Mouse (Mus musculus): ENCODE measurements around the gene Tpm3. TPM values are rescaled to one million over a fixed set of nuclear protein-coding genes. Genes with fewer than 3 reads are reported as not detected.

The Tpm3 gene
- polyA plus RNA-seq, 1 experiment from 2014 or later: 242 TPM

- ATAC-seq (ENCODE audit: insufficient number of reproducible peaks, insufficient read depth, low FRiP score, low read depth): no peak
- no peak overlapping the region for H3K4me3 ChIP-seq (ENCODE audit: control insufficient read depth in 1 of 2, insufficient read depth in 1 of 2, low read depth in 1 of 2, low read length in 2 of 2)
- 68% methylated on average over 6 of the region's 6 CpGs for whole genome bisulfite sequencing
- H3K36me3 ChIP-seq (ENCODE audit: control insufficient read depth, insufficient read depth, low read length): peaks cover 43% of the 10 kb centered on the region
- no peaks in the 10 kb centered on the region for H3K27me3 ChIP-seq (ENCODE audit: control insufficient read depth, insufficient read depth, low read length)
- H3K4me2 ChIP-seq (ENCODE audit: low read length): peak overlapping the region; percentile 12
- no peak overlapping the region for H3K9ac ChIP-seq (ENCODE audit: low read length)
- H3K9me3 ChIP-seq (ENCODE audit: control insufficient read depth, low read length): no peaks in the 10 kb centered on the region
- peak overlapping the region in 1 of 2 experiments; percentile 99; a peak in 2 of 4 replicates for H3K27ac ChIP-seq (replicated peaks in 1 of 2; ENCODE audit: control insufficient read depth in 1 of 2, insufficient read depth in 1 of 2, low read depth in 2 of 2, low read length in 2 of 2)
- H3K4me1 ChIP-seq (ENCODE audit: control insufficient read depth in 2 of 2, insufficient read depth in 2 of 2, low read length in 2 of 2): peaks cover 30 to 49% of the 10 kb centered on the region in 2 experiments
Measured at GRCm38 (mm10) chr3:90085281-90085680, 12.8 kb downstream of the Tpm3 start.

- Histone ChIP-seq H3K4me2 (ENCODE audit: low read length) (no peak overlapping the region), H3K4me3 (ENCODE audit: control insufficient read depth in 1 of 2, insufficient read depth in 1 of 2, low read depth in 1 of 2, low read length in 2 of 2) (no peak overlapping the region), H3K4me1 (ENCODE audit: control insufficient read depth in 2 of 2, insufficient read depth in 2 of 2, low read length in 2 of 2) (peaks cover 30 to 47% of the 10 kb centered on the region in 2 experiments), H3K27ac (replicated peaks in 1 of 2; ENCODE audit: control insufficient read depth in 1 of 2, insufficient read depth in 1 of 2, low read depth in 2 of 2, low read length in 2 of 2) (no peak overlapping the region), H3K9me3 (ENCODE audit: control insufficient read depth, low read length) (no peaks in the 10 kb centered on the region), H3K9ac (ENCODE audit: low read length) (no peak overlapping the region), H3K36me3 (ENCODE audit: control insufficient read depth, insufficient read depth, low read length) (peaks cover 51% of the 10 kb centered on the region), H3K27me3 (ENCODE audit: control insufficient read depth, insufficient read depth, low read length) (no peaks in the 10 kb centered on the region)
- ATAC-seq (ENCODE audit: insufficient number of reproducible peaks, insufficient read depth, low FRiP score, low read depth): no peak
- WGBS: 75% methylated on average over 5 of the region's 5 CpGs
Measured at GRCm38 (mm10) chr3:90086068-90086467, 13.6 kb downstream of the Tpm3 start.

GRCm38 (mm10) chr3:90088617-90089016 is 16.2 kb downstream of the Tpm3 start:
- H3K9ac ChIP-seq (ENCODE audit: low read length): no peak overlapping the region
- no peak overlapping the region for H3K27ac ChIP-seq (replicated peaks in 1 of 2; ENCODE audit: control insufficient read depth in 1 of 2, insufficient read depth in 1 of 2, low read depth in 2 of 2, low read length in 2 of 2)
- no peaks in the 10 kb centered on the region for H3K27me3 ChIP-seq (ENCODE audit: control insufficient read depth, insufficient read depth, low read length)
- peaks cover 13 to 21% of the 10 kb centered on the region in 2 experiments for H3K4me1 ChIP-seq (ENCODE audit: control insufficient read depth in 2 of 2, insufficient read depth in 2 of 2, low read length in 2 of 2)
- H3K4me2 ChIP-seq (ENCODE audit: low read length): no peak overlapping the region
- H3K4me3 ChIP-seq (ENCODE audit: control insufficient read depth in 1 of 2, insufficient read depth in 1 of 2, low read depth in 1 of 2, low read length in 2 of 2): no peak overlapping the region
- H3K36me3 ChIP-seq (ENCODE audit: control insufficient read depth, insufficient read depth, low read length): peaks cover 75% of the 10 kb centered on the region
- no peak for ATAC-seq (ENCODE audit: insufficient number of reproducible peaks, insufficient read depth, low FRiP score, low read depth)
- H3K9me3 ChIP-seq (ENCODE audit: control insufficient read depth, low read length): no peaks in the 10 kb centered on the region
- 76% methylated on average over 2 of the region's 2 CpGs for WGBS

- H3K27me3 ChIP-seq (ENCODE audit: control insufficient read depth, insufficient read depth, low read length): no peaks in the 10 kb centered on the region
- no peak overlapping the region for H3K27ac ChIP-seq (replicated peaks in 1 of 2; ENCODE audit: control insufficient read depth in 1 of 2, insufficient read depth in 1 of 2, low read depth in 2 of 2, low read length in 2 of 2)
- H3K4me2 ChIP-seq (ENCODE audit: low read length): no peak overlapping the region
- no peak for ATAC-seq (ENCODE audit: insufficient number of reproducible peaks, insufficient read depth, low FRiP score, low read depth)
- WGBS: 64% methylated on average over 6 of the region's 6 CpGs
- H3K36me3 ChIP-seq (ENCODE audit: control insufficient read depth, insufficient read depth, low read length): peaks cover 97% of the 10 kb centered on the region
- peaks cover 0 to 5% of the 10 kb centered on the region in 2 experiments; a peak in 1 of 4 replicates for H3K4me1 ChIP-seq (ENCODE audit: control insufficient read depth in 2 of 2, insufficient read depth in 2 of 2, low read length in 2 of 2)
- H3K4me3 ChIP-seq (ENCODE audit: control insufficient read depth in 1 of 2, insufficient read depth in 1 of 2, low read depth in 1 of 2, low read length in 2 of 2): no peak overlapping the region
- H3K9ac ChIP-seq (ENCODE audit: low read length): no peak overlapping the region
- no peaks in the 10 kb centered on the region for H3K9me3 ChIP-seq (ENCODE audit: control insufficient read depth, low read length)
Measured at GRCm38 (mm10) chr3:90090892-90091291, 18.4 kb downstream of the Tpm3 start.

- 69% methylated on average over 3 of the region's 3 CpGs for WGBS
- peaks cover 90% of the 10 kb centered on the region for H3K36me3 ChIP-seq (ENCODE audit: control insufficient read depth, insufficient read depth, low read length)
- ATAC-seq (ENCODE audit: insufficient number of reproducible peaks, insufficient read depth, low FRiP score, low read depth): no peak
Measured at GRCm38 (mm10) chr3:90094453-90094852, 22.0 kb downstream of the Tpm3 start.

GRCm38 (mm10) chr3:90097928-90098327 is 25.5 kb downstream of the Tpm3 start:
- Histone ChIP-seq H3K4me3 (ENCODE audit: control insufficient read depth in 1 of 2, insufficient read depth in 1 of 2, low read depth in 1 of 2, low read length in 2 of 2) (no peak overlapping the region), H3K27ac (replicated peaks in 1 of 2; ENCODE audit: control insufficient read depth in 1 of 2, insufficient read depth in 1 of 2, low read depth in 2 of 2, low read length in 2 of 2) (no peak overlapping the region), H3K36me3 (ENCODE audit: control insufficient read depth, insufficient read depth, low read length) (peaks cover 71% of the 10 kb centered on the region), H3K27me3 (ENCODE audit: control insufficient read depth, insufficient read depth, low read length) (no peaks in the 10 kb centered on the region), H3K4me1 (ENCODE audit: control insufficient read depth in 2 of 2, insufficient read depth in 2 of 2, low read length in 2 of 2) (peaks cover 0 to 5% of the 10 kb centered on the region in 2 experiments; a peak in 1 of 4 replicates), H3K9ac (ENCODE audit: low read length) (no peak overlapping the region), H3K4me2 (ENCODE audit: low read length) (no peak overlapping the region), H3K9me3 (ENCODE audit: control insufficient read depth, low read length) (no peaks in the 10 kb centered on the region)
- ATAC-seq (ENCODE audit: insufficient number of reproducible peaks, insufficient read depth, low FRiP score, low read depth): no peak
- 84% methylated on average over 5 of the region's 5 CpGs for WGBS

More at GRCm38 (mm10) chr3:90094453-90094852, 22.0 kb downstream of the Tpm3 start:
- Histone ChIP-seq H3K4me2 (ENCODE audit: low read length) (no peak overlapping the region), H3K27ac (replicated peaks in 1 of 2; ENCODE audit: control insufficient read depth in 1 of 2, insufficient read depth in 1 of 2, low read depth in 2 of 2, low read length in 2 of 2) (no peak overlapping the region), H3K9ac (ENCODE audit: low read length) (no peak overlapping the region), H3K9me3 (ENCODE audit: control insufficient read depth, low read length) (no peaks in the 10 kb centered on the region), H3K27me3 (ENCODE audit: control insufficient read depth, insufficient read depth, low read length) (no peaks in the 10 kb centered on the region), H3K4me1 (ENCODE audit: control insufficient read depth in 2 of 2, insufficient read depth in 2 of 2, low read length in 2 of 2) (peaks cover 0 to 5% of the 10 kb centered on the region in 2 experiments; a peak in 1 of 4 replicates), H3K4me3 (ENCODE audit: control insufficient read depth in 1 of 2, insufficient read depth in 1 of 2, low read depth in 1 of 2, low read length in 2 of 2) (no peak overlapping the region)

- Histone ChIP-seq H3K27me3 (ENCODE audit: control insufficient read depth, insufficient read depth, low read length) (no peaks in the 10 kb centered on the region), H3K4me3 (ENCODE audit: control insufficient read depth in 1 of 2, insufficient read depth in 1 of 2, low read depth in 1 of 2, low read length in 2 of 2) (no peak overlapping the region), H3K4me1 (ENCODE audit: control insufficient read depth in 2 of 2, insufficient read depth in 2 of 2, low read length in 2 of 2) (no peaks in the 10 kb centered on the region), H3K27ac (replicated peaks in 1 of 2; ENCODE audit: control insufficient read depth in 1 of 2, insufficient read depth in 1 of 2, low read depth in 2 of 2, low read length in 2 of 2) (no peak overlapping the region), H3K9ac (ENCODE audit: low read length) (no peak overlapping the region), H3K36me3 (ENCODE audit: control insufficient read depth, insufficient read depth, low read length) (peaks cover 42% of the 10 kb centered on the region), H3K9me3 (ENCODE audit: control insufficient read depth, low read length) (no peaks in the 10 kb centered on the region), H3K4me2 (ENCODE audit: low read length) (no peak overlapping the region)
- WGBS: 92% methylated on average over 3 of the region's 3 CpGs
- ATAC-seq (ENCODE audit: insufficient number of reproducible peaks, insufficient read depth, low FRiP score, low read depth): no peak
Measured at GRCm38 (mm10) chr3:90101010-90101409, 28.6 kb downstream of the Tpm3 start.

- WGBS: 95% methylated on average over 2 of the region's 2 CpGs
- H3K4me2 ChIP-seq (ENCODE audit: low read length): no peak overlapping the region
- no peaks in the 10 kb centered on the region for H3K9me3 ChIP-seq (ENCODE audit: control insufficient read depth, low read length)
- no peak for ATAC-seq (ENCODE audit: insufficient number of reproducible peaks, insufficient read depth, low FRiP score, low read depth)
- H3K27me3 ChIP-seq (ENCODE audit: control insufficient read depth, insufficient read depth, low read length): no peaks in the 10 kb centered on the region
- no peak overlapping the region for H3K9ac ChIP-seq (ENCODE audit: low read length)
- H3K4me3 ChIP-seq (ENCODE audit: control insufficient read depth in 1 of 2, insufficient read depth in 1 of 2, low read depth in 1 of 2, low read length in 2 of 2): no peak overlapping the region
- H3K27ac ChIP-seq (replicated peaks in 1 of 2; ENCODE audit: control insufficient read depth in 1 of 2, insufficient read depth in 1 of 2, low read depth in 2 of 2, low read length in 2 of 2): no peak overlapping the region
- no peaks in the 10 kb centered on the region for H3K4me1 ChIP-seq (ENCODE audit: control insufficient read depth in 2 of 2, insufficient read depth in 2 of 2, low read length in 2 of 2)
- H3K36me3 ChIP-seq (ENCODE audit: control insufficient read depth, insufficient read depth, low read length): peaks cover 36% of the 10 kb centered on the region
Measured at GRCm38 (mm10) chr3:90101673-90102072, 29.2 kb downstream of the Tpm3 start.
